Mouse (Mus musculus) liver, embryonic 15.5 days (tissue): Measurements from ENCODE around the gene Tars2. TPM values are rescaled to one million over a fixed set of nuclear protein-coding genes. Genes with fewer than 3 reads are reported as not detected.
"Not testable (repeated sequence)": the region's sequence is repeated elsewhere in the genome, so short reads cannot be mapped to it uniquely, and the experiment has no call there.

Experiments
- ATAC-seq: fragments of 200-750 bp; cut with Nextera tagmentation; 2 replicates; pipeline ENCODE4 v1.8.0; 2017; ENCODE audit warnings: moderate number of reproducible peaks, mild to moderate bottlenecking, moderate library complexity; ENCODE audit not compliant: insufficient read depth
- H3K27ac ChIP-seq: fragments of 300-500 bp; sonication (generic); replicated peaks from 2 replicates; pipeline ENCODE4 v1.5.1; 2015; ENCODE audit warnings: mild to moderate bottlenecking, inconsistent platforms
- H3K27me3 ChIP-seq: fragments of 300-500 bp; sonication (generic); 2 replicates; pipeline ENCODE4 v1.6.1; 2015; ENCODE audit warnings: mild to moderate bottlenecking, inconsistent platforms
- H3K36me3 ChIP-seq: fragments of 300-500 bp; sonication (generic); replicated peaks from 2 replicates; pipeline ENCODE4 v1.6.1; 2015; ENCODE audit warnings: moderate library complexity, mild to moderate bottlenecking, inconsistent platforms
- H3K4me1 ChIP-seq: fragments of 300-500 bp; sonication (generic); replicated peaks from 2 replicates; pipeline ENCODE4 v1.6.1; 2015; ENCODE audit warnings: inconsistent platforms
- H3K4me2 ChIP-seq: fragments of 300-500 bp; sonication (generic); 2 replicates; pipeline ENCODE4 v1.6.1; 2015; ENCODE audit warnings: moderate library complexity, mild to moderate bottlenecking, inconsistent platforms
- H3K4me3 ChIP-seq: fragments of 300-500 bp; sonication (generic); replicated peaks from 2 replicates; pipeline ENCODE4 v1.5.1; 2015; ENCODE audit warnings: mild to moderate bottlenecking, inconsistent platforms
- H3K9ac ChIP-seq: fragments of 300-500 bp; sonication (generic); 2 replicates; pipeline ENCODE4 v1.6.1; 2015; ENCODE audit warnings: moderate library complexity, mild to moderate bottlenecking, inconsistent platforms
- H3K9me3 ChIP-seq: fragments of 300-500 bp; sonication (generic); replicated peaks from 2 replicates; pipeline ENCODE4 v1.6.1; 2016; ENCODE audit warnings: inconsistent platforms
- WGBS: fragments of 180-500 bp; shearing (Covaris S2); methylation state at CpG from one replicate; pipeline ENCODE4 v1.1.7; 2015; ENCODE audit warnings: mixed read lengths; ENCODE audit not compliant: insufficient replicate concordance; 5-methylcytosine and 5-hydroxymethylcytosine counted together
- polyA plus RNA-seq: library from polyadenylated mRNA; unstranded; fragments of >200 nt; fragmentation: Nextera tagmentation; extraction: Ambion mirVana; gene quantifications from 2 replicates; pipeline ENCODE4 v1.2.1, GENCODE M21; 2015

Tars2 gene
- polyA plus RNA-seq = 33.8 and 38.0 TPM in 2 replicates

DNA sequence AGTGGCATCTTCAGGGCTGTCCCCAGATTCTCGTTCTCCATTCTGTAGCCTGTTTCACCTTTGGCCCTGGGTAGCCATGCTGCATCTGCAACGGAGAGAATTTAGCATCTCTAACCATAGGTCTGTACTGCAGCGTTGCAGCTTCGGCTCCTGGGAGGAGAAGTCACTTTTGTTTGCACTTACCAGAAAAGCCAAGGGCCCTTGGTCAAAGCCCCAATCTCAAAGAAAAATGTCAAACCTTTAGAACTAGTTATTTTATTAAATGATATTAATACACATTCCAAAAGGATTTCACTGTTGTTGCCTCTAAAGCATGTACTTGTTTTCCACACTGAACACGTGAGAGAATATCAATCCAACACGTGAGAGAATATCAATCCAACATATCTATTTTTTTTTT, at the start of gene Tars2:
TSS of gene Tars2 (minus strand) at position 101 of the 400 bp plus-strand sequence.
- H3K4me3 ChIP-seq = no peak within 1 kb of the TSS
- peaks cover 8% of the 10 kb centered on the region; the same call in 1 of the 2 replicates for H3K27me3 ChIP-seq
- H3K4me2 ChIP-seq = no peak within 1 kb of the TSS
- no peaks in the 10 kb centered on the region for H3K9me3 ChIP-seq
- H3K9ac ChIP-seq = no peak within 1 kb of the TSS
- H3K36me3 ChIP-seq = peaks cover 17% of the 10 kb centered on the region
- no peak for ATAC-seq
- H3K4me1 ChIP-seq = peaks cover 5% of the 10 kb centered on the region
- H3K27ac ChIP-seq = no peak within 1 kb of the TSS
- 73% methylated on average over 6 of the region's 6 CpGs for WGBS

- Histone ChIP-seq H3K4me2 (no peak overlapping the region), H3K4me1 (peaks cover 42% of the 10 kb centered on the region), H3K4me3 (no peak overlapping the region), H3K36me3 (peaks cover 28% of the 10 kb centered on the region), H3K9me3 (no peaks in the 10 kb centered on the region), H3K27me3 (no peaks in the 10 kb centered on the region), H3K9ac (no peak overlapping the region), H3K27ac (no peak overlapping the region)
- ATAC-seq = no peak
- 27% methylated on average over 2 of the region's 2 CpGs for WGBS
These were observed 48.4 kb upstream of the Tars2 start for GRCm38 (mm10) chr3:95808384-95808783.

GRCm38 (mm10) chr3:95807630-95808029, 47.6 kb upstream of the Tars2 start:
- H3K9me3 ChIP-seq, H3K4me3 ChIP-seq, H3K27me3 ChIP-seq, ATAC-seq, H3K4me2 ChIP-seq, H3K9ac ChIP-seq, H3K27ac ChIP-seq: not testable (repeated sequence)
- Histone ChIP-seq H3K36me3 (peaks cover 28% of the 10 kb centered on the region), H3K4me1 (peaks cover 44% of the 10 kb centered on the region)
- WGBS = 64% methylated on average over 6 of the region's 6 CpGs

DNA sequence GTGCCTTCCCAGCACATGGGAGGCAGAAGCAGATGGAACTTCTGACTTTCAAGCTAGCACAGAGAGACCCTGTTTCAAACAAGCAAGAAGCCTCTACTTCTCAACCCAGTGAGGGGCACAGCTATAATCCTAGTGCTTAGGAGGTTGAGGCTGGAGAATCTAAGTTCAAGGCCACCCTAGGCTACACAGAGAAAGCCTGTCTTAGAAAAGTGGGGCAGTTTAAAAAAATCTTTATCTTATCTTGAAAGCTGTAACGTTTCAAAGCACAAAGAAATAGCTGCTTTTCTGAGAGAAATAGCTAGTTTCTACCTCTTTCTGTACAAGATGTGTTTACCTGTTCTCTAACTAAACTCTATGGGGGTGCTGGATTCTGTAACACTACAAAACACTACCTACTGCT, 46.7 kb upstream of the Tars2 start:
- 0% methylated on average over 1 of the region's 1 CpGs for WGBS
- no peak overlapping the region for H3K4me2 ChIP-seq
- peaks cover 48% of the 10 kb centered on the region for H3K4me1 ChIP-seq
- no peak overlapping the region for H3K4me3 ChIP-seq
- H3K9ac ChIP-seq = no peak overlapping the region
- H3K27me3 ChIP-seq = no peaks in the 10 kb centered on the region
- no peak overlapping the region for H3K27ac ChIP-seq
- no peak for ATAC-seq
- H3K9me3 ChIP-seq = no peaks in the 10 kb centered on the region
- H3K36me3 ChIP-seq = peaks cover 23% of the 10 kb centered on the region

DNA sequence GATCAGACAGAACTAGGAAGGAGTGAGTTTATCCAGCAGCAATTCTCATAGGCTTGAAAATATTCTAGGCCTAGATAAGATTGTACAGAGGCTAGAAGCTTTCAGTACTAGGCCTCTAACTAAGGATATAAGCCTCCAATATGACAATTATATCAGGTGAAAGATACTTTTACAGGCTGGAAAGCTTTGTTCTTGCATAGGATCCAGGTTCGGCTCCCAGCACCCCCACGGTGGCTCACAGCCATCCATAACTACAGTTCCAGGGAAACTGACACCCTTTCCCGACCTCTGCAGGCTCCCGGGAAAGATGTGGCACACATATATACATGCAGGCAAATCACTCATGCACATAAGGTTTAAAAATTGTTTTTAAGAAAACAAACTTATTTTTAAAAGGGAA, 43.8 kb upstream of the Tars2 start:
- H3K4me1 ChIP-seq = peaks cover 35% of the 10 kb centered on the region

DNA sequence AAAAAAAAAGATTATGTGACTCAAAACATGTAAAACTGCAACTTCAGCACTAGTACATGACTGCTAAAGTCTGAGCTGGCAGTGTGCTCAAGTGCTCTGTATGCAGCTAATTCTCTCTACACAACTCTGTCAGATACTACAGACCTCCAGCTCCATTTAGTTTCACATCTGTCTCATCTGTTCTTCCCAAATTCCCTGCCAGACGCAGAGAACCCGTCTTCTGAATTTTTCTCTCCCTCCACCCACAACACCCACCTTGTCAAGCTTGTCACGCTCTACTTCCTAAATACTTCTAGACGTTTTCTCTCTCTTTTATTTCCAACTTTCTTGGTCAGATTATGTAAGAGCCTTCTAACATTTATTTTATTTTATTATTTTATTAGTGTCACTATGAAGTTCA, 38.8 kb upstream of the Tars2 start:
- Histone ChIP-seq H3K4me1 (peaks cover 24% of the 10 kb centered on the region), H3K4me2 (no peak overlapping the region), H3K27me3 (no peaks in the 10 kb centered on the region), H3K36me3 (peaks cover under 1% of the 10 kb centered on the region; the same call in 1 of the 2 replicates), H3K4me3 (no peak overlapping the region), H3K9me3 (no peaks in the 10 kb centered on the region), H3K9ac (no peak overlapping the region), H3K27ac (no peak overlapping the region)
- no peak for ATAC-seq
- WGBS = 61% methylated on average over 4 of the region's 4 CpGs

More for the DNA sequence above, 43.8 kb upstream of the Tars2 start:
- Histone ChIP-seq H3K4me2 (no peak overlapping the region), H3K4me3 (no peak overlapping the region), H3K36me3 (peaks cover 23% of the 10 kb centered on the region), H3K9ac (no peak overlapping the region), H3K9me3 (no peaks in the 10 kb centered on the region), H3K27ac (no peak overlapping the region), H3K27me3 (no peaks in the 10 kb centered on the region)
- no peak for ATAC-seq
- 90% methylated on average over 4 of the region's 4 CpGs for WGBS

DNA sequence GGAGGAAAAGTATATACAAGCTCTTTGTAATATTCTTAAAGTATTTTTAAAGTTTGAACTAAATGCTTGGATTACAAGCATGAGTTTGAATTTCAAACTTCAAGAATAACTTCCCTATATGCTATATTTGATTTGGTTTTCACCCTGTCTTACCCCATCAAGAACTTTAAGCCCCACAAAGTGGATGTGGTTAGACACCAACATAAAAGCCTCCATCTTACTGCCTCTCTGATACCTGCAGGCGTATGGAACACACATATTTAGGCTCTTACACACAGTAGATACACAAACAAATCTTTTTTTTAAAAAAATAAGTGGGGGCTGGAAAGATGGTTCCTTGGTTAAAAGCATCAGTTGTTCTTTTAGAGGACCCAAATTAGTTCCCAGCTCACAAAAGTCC, 34.3 kb upstream of the Tars2 start:
- Histone ChIP-seq H3K9ac (no peak overlapping the region), H3K9me3 (no peaks in the 10 kb centered on the region), H3K4me2 (no peak overlapping the region), H3K27me3 (no peaks in the 10 kb centered on the region), H3K27ac (no peak overlapping the region), H3K4me3 (no peak overlapping the region), H3K4me1 (peaks cover 9% of the 10 kb centered on the region; the same call in 1 of the 2 replicates), H3K36me3 (no peaks in the 10 kb centered on the region)
- no peak for ATAC-seq
- 64% methylated on average over 1 of the region's 1 CpGs for WGBS

GRCm38 (mm10) chr3:95793662-95794061, 33.7 kb upstream of the Tars2 start:
- peaks cover 7% of the 10 kb centered on the region; the same call in 1 of the 2 replicates for H3K4me1 ChIP-seq
- ATAC-seq = no peak
- no peak overlapping the region for H3K27ac ChIP-seq
- no peak overlapping the region for H3K4me3 ChIP-seq
- WGBS = 66% methylated on average over 2 of the region's 2 CpGs
- no peak overlapping the region for H3K4me2 ChIP-seq
- no peaks in the 10 kb centered on the region for H3K27me3 ChIP-seq
- no peaks in the 10 kb centered on the region for H3K9me3 ChIP-seq
- no peaks in the 10 kb centered on the region for H3K36me3 ChIP-seq
- no peak overlapping the region for H3K9ac ChIP-seq

DNA sequence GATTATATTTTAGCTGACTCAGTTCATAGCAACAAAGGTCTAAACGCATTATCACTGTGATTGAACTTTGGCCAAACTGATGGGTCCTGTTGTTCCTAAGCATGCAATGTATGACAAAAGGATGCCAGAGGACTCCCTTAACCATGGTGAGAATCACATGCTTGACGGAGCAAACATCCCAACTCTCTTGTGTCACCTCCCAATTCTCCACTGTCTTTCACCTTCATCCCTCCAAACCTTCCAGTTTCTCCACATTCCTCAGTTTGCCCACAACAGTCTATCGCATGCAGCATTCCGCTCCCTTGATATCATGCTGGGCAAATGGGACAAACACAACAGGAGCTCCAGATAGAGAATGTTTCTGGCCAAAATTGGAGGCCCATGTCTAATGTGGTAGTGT, 25.5 kb upstream of the Tars2 start:
- no peaks in the 10 kb centered on the region for H3K27me3 ChIP-seq
- no peak overlapping the region for H3K27ac ChIP-seq
- H3K9ac ChIP-seq = no peak overlapping the region
- 90% methylated on average over 4 of the region's 4 CpGs for WGBS
- no peaks in the 10 kb centered on the region for H3K9me3 ChIP-seq
- H3K4me2 ChIP-seq = no peak overlapping the region
- no peaks in the 10 kb centered on the region for H3K4me1 ChIP-seq
- peaks cover 67% of the 10 kb centered on the region for H3K36me3 ChIP-seq
- no peak overlapping the region for H3K4me3 ChIP-seq
- no peak for ATAC-seq

- no peaks in the 10 kb centered on the region for H3K27me3 ChIP-seq
- peaks cover 68% of the 10 kb centered on the region for H3K36me3 ChIP-seq
- H3K9ac ChIP-seq = no peak overlapping the region
- H3K9me3 ChIP-seq = no peaks in the 10 kb centered on the region
- H3K4me3 ChIP-seq = no peak overlapping the region
- H3K4me1 ChIP-seq = peaks cover 6% of the 10 kb centered on the region
- ATAC-seq = no peak
- H3K27ac ChIP-seq = no peak overlapping the region
- H3K4me2 ChIP-seq = no peak overlapping the region
These were observed 12.0 kb upstream of the Tars2 start for GRCm38 (mm10) chr3:95771985-95772384.

- Histone ChIP-seq H3K4me3 (no peak overlapping the region), H3K27me3 (no peaks in the 10 kb centered on the region), H3K9ac (no peak overlapping the region), H3K4me2 (no peak overlapping the region), H3K36me3 (peaks cover 58% of the 10 kb centered on the region), H3K27ac (no peak overlapping the region), H3K4me1 (no peaks in the 10 kb centered on the region), H3K9me3 (no peaks in the 10 kb centered on the region)
- no peak for ATAC-seq
- WGBS = 85% methylated on average over 10 of the region's 10 CpGs
These were observed 5.5 kb upstream of the Tars2 start for GRCm38 (mm10) chr3:95765534-95765933.

GRCm38 (mm10) chr3:95763811-95764210, 3.8 kb upstream of the Tars2 start:
- no peak overlapping the region for H3K4me2 ChIP-seq
- peaks cover 49% of the 10 kb centered on the region for H3K36me3 ChIP-seq
- WGBS = 86% methylated on average over 10 of the region's 10 CpGs
- H3K27me3 ChIP-seq = no peaks in the 10 kb centered on the region
- H3K27ac ChIP-seq = no peak overlapping the region
- H3K9me3 ChIP-seq = no peaks in the 10 kb centered on the region
- no peak overlapping the region for H3K9ac ChIP-seq
- no peaks in the 10 kb centered on the region for H3K4me1 ChIP-seq
- ATAC-seq = no peak
- no peak overlapping the region for H3K4me3 ChIP-seq
